Mouse (Mus musculus) lung, adult 2 months (tissue): ENCODE data around the gene Prrg2.

Experiments
- CTCF ChIP-seq: fragments of 200-500 bp; IDR thresholded peaks from 2 replicates; pipeline ENCODE4 v1.5.1; 2011; ENCODE audit warnings: mild to moderate bottlenecking, low read length, control low read depth; ENCODE audit not compliant: insufficient read depth
- POLR2A ChIP-seq: fragments of 200-500 bp; IDR thresholded peaks from 2 replicates; pipeline ENCODE4 v1.6.1; 2011; ENCODE audit warnings: low read depth, mild to moderate bottlenecking, control low read depth, low read length, borderline replicate concordance; ENCODE audit errors: extremely low read depth

- TF ChIP-seq CTCF: no peak
- TF ChIP-seq POLR2A: no peak
Observed at GRCm38 (mm10) chr7:45104941-45105340, 42.5 kb upstream of the Prrg2 start.
